Mouse (Mus musculus) right cerebral cortex, postnatal 14 days (tissue): ENCODE measurements at regions not wholly inside any gene's neighbourhood (a gene's known extent, or its start where the extent isn't known, plus 50 kb on each side); places are given as distances from the start of the nearest gene placed in this dataset.

Experiments
- DNase-seq: peaks from one replicate; pipeline ENCODE4 v3.0.0; 2022

DNA sequence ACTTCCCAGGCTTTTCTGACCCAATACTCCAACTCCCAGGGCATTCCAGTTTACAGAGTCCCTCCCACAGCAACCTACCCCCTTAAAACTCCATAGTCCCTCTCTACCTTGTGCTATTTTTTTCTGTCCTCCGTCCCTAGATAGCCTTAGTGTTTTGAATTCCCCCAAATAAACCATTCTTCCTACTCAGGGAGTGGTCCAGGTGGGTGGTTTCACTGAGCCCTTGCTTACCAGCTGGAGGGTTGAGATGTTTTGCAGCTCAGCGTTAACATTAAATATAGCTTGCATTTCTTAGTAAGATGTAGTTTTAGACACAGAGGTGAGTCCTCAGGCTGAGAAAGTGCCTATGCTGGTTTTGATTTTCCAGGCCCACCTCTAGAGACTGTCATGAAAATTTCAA is 313.0 kb downstream of the Bmper start:
- DNase-seq, result no peak

DNA sequence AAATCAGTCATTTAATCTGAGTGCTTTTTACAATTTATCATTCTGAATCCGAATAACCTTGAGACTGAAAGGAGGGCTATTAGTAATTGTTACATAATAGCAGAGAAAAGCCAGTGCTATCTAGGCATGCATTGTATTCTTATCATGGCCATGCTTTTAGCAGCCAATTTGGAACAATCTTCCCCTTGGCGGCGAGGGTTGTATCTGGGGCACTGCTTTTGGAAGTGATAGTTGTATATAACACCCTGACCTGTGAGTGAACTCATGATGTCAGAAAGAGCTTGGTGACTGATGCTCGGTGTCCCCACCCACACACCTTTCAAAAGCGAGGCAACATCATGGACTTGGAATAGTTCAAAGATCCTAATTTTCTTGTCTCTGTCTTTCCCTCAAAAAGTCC is 315.2 kb downstream of the Bmper start:
- no peak for DNase-seq

DNA sequence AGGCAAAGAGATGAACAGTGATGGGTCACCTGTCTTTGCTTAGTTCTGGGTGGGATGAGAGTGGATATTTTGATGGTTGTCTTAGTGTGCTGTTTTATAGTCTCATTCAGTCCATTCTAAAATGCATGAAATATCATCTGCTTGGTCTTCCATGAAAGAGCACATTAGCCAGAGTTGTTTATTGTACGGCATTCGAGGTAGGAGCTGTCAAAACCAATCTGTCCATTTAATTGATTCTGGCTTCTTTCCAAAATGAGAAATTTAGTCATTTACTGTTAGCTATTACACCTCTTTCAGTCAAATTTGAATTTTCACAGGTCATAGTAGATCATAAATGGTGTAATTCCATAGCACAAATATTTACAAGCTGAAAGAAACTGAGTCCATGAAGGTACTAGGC is 328.8 kb downstream of the Bmper start:
- DNase-seq, result no peak

DNA sequence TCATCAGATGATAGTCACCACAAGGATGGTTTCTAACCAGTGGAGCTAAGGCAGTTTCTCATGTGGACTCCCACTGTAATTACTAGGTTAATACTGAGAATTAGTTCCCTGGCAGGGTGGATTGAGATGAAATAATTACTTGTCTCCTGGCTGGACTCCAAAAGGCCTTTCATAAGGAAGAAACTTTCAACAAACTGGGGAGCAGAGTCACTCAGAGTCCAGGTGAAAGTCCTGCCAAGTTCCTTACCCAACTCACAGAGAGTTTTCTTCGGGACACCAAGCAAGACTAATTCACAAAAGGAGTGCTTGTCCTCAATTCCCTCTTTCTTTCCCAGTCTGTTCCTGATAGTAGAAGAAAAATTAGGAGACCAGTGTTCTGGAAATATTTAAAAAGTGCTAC is 330.9 kb downstream of the Bmper start:
- no peak for DNase-seq

DNA sequence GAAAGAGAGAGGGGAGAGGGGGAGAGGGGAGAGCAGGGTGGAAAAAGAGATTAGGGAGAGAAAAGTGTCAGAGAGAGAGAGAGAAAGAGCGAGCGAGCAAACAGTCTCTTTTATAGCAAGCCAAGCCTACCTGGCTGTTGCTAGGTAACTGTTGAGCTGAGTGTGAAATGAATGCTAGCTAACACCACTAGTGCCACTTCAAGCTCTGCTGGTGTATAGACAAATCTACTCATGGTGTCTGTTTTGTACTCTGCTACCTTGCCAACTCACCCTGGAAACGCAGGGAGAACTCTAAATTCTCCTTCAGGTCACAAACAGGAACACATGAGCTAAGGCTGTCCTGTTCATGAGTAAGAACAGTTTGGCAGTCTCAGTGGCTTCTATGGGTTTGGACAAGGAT is 334.7 kb downstream of the Bmper start:
- no peak for DNase-seq

DNA sequence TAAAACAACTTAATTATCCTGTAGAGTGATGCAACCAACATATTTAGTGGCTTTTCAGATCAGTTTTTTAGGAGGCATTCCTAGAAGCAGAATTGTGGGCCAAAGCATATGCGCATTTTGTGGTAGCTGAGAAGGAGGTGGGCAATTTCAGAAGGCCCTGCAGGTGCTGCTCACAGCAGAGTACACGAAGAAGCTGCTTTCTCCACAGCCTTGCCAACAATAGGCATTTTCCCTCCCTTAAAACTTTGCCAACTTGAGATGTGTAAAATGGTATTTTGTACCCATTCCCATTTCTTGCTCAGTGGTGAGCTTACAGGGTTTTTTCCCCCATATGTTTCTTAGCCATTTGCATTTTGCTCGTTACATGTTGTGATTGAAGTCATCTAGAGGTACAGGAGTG is 339.0 kb downstream of the Bmper start:
- DNase-seq, result no peak

DNA sequence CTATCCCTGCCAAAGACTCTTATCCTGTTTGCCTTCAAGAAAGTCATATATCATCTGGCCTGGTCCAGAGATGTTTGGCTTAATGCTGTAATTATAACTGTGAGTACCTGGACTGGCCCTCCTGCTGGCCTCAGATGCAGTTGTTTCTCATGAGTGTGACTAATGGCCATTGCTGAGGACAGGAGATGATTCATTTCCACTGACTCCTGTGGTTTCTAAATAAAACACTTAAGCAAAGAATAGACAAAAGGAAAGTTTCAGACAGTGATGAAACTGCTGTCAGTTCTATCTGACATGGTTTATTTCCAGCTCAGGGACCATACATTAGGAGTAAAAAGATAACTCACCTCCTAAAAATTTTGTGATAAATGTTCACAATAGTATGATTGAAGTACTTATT is 344.2 kb downstream of the Bmper start:
- no peak for DNase-seq

DNA sequence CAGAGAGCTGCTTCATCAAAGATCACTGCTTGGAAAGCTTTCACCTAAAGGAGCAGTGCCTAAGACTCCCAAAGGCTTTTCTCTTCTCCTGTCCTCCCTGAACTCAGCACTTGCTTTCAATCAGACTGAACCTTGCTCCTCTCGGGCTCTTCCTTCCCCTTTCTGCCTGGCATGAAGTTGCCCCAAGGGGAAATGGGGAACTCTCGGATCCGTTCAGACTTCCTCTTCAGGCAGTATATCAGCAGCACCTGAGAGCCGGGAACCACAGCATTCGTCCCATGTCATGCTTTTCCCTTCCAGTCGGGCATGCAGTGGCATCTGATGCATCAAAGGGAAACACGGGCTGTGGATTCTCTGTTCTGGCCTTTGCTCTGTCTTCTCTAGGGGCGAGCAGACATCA is 347.3 kb downstream of the Bmper start:
- no peak for DNase-seq

DNA sequence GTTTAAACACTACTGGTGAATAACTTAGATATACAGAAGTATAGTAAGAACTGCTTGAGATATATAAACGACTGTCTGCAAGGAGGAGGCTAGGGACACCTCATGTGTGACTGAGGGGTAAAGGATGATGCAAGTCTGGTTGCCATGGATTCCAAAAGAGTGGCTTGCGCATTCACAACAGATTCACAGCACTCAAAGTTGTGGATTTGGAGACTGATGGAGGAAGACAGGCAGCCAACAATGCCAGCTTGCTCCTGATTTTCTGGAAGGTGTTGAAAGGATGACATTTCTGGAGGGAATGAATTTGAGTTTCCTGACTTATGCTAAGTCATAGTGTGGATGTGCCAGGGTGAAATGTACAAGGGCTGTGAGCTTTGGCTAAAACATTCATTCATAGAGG is 353.4 kb downstream of the Bmper start:
- DNase-seq, result no peak

DNA sequence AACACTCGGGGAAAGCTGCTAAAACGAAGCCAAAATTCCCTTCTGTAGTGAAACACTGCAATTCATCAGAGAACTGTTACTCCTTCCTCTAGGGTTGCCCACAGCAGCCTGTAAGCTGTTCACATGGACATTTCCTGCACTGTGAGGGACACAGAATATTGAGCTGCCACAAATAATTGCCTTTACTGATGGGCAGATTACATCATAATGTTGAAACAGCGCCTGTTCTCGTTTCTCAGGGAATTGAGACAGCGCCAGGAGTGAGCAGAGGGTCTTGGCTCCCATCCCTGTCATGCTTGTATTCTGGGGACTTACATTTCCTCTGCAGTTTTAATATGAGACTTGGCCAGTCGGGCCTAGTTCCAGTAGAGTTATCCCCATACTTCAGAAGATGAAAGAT is 357.3 kb downstream of the Bmper start:
- no peak for DNase-seq

DNA sequence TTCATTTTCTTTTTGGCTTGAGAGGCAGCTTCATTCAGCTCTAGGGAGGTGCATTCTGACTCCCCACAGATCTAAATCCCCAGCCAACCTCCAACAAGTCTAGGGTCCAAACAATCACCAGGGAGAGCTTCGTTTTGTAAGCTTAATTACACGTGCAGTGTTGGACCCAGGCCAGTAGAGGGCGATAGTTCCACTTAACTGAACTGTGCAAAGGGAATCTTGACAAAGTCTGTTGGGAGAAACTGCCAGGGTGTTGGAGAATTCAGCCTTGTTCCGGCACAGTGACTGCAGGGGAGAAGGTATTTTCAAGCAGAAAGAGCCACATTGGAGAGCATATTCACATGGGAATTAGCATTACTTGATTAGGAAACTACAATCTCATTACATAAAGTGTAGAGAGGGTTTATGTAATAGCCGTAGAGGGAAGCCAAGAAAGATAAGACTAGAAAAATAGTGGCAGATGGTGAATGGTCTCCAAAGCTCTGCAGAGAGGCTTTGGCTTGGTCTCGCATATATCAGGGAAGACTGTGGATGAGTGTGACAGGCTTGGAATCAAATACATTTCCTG is 358.2 kb downstream of the Bmper start:
- DNase-seq, result peak; percentile 82

DNA sequence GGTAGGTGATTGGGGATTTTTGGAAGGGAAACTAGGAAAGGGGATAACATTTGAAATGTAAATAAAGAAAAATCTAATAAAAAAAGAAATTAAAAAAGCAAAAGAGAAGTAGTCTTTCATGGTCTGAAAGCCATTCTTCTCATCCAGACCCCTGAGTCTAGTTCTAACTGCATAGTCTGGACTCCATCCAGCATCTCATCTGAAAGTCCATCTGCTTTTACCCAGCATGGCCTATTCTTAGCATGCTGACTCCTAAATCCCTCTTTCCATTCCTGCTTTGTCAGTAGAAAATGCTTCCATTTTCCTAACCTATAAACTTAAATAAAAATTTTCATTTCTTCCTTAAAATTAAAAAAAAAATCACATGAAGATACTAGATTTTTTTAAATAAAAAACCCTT is 361.7 kb downstream of the Bmper start:
- DNase-seq, result no peak

DNA sequence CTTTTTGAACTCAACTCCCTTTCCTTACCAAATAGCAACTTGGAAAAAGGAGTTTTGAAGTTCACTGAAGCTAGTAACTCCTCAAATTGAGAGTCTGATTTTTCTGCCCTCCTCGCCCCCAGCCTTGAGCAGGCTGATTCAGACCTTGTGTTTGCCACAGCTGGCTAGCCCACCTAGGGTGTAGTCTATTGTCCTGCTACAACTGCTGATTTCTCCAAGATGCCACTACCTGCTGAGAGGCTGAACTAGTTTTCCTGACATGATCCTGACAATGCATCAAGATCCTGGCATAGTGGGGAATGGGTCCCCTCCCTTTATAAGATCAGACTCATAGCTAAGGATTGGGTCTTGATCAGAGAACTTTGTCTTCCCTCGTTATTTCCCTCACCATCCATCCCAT is 366.1 kb downstream of the Bmper start:
- DNase-seq, result no peak

DNA sequence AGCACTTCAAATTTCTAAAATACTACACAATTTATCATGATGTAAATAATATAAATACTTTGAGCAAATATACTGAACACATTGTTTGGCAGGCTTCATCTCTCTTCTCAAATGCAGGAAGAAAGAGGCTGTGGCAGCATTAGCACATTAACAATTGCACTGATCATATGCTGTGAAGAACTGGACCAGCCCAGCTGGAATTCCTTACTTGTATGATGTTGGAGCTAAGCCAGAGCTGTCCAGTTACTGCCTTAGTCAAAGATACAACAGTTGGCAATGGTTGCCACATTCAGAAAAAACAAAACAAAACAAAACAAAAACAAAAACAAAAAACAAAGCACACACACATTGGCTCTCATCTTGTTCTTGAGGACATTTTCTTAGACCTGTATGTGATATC is 369.0 kb downstream of the Bmper start:
- no peak for DNase-seq

DNA sequence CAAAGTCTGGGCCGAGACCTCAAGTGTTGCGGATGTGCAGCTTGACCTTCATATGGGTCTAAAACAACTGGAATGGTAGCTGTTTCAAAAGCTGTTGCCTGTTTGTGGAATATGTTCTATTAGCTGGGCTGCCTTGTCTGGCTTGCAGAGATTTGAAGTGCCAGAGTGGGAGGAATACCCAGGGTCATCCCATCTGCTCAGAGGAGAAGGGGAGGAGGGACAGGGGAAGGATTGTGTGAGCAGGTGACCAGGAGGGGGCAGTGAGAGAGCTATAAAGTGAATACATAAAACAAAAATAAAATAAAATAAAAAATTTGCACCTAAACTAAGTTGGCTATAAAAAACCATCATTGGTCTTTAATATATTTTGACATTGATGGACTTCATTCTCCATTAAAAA is 377.7 kb downstream of the Bmper start:
- no peak for DNase-seq
